Mouse (Mus musculus): ENCODE measurements around the gene Efna5. TPM values are rescaled to one million over a fixed set of nuclear protein-coding genes. Genes with fewer than 3 reads are reported as not detected.

The Efna5 gene
- polyA plus RNA-seq, 1 experiment = 4.1 TPM

DNA sequence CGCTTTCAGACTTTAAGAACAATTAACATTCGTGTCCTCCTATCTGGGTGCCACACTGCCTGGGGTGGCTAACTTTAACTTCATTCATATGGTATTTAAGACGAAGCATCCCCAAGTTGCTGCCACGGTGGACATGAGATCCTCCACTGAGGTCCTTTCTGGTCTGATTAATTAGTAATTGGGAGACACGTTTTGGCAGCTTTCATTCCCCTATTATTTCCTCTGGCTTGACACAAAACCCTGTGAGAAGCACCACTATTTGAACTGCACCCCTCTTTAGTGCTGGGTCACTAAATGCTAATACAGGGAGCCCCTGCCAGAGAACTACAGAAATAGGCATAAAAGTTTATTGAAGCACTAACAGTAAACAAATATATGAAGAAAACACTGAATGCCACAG is 9.9 kb downstream of the Efna5 start:
- Histone ChIP-seq H3K27me3 (ENCODE audit: control insufficient read depth, insufficient read depth, low read length) (no peaks in the 10 kb centered on the region), H3K4me1 (ENCODE audit: control insufficient read depth, insufficient read depth, low read length) (no peaks in the 10 kb centered on the region), H3K4me3 (replicated peaks; ENCODE audit: insufficient read depth, low read depth, low read length) (no peak overlapping the region), H3K27ac (ENCODE audit: insufficient read depth, low read length) (no peak overlapping the region)
- no peak for DNase-seq
- TF ChIP-seq POLR2A (IDR thresholded peaks at IDR 0.05; ENCODE audit: borderline replicate concordance, insufficient read depth, low read length) (no peak), CTCF (IDR thresholded peaks at IDR 0.05; ENCODE audit: borderline replicate concordance, insufficient read depth, low read depth, low read length) (no peak)
- WGBS = 45% methylated on average over 5 of the region's 5 CpGs

- WGBS = 75% methylated on average over 5 of the region's 5 CpGs
- H3K4me1 ChIP-seq (ENCODE audit: control insufficient read depth, insufficient read depth, low read length) = no peaks in the 10 kb centered on the region
- no peak overlapping the region for H3K27ac ChIP-seq (ENCODE audit: insufficient read depth, low read length)
These were observed 10.7 kb downstream of the Efna5 start for GRCm38 (mm10) chr17:62870446-62870845.

GRCm38 (mm10) chr17:62864966-62865365 is 16.2 kb downstream of the Efna5 start:
- no peak for TF ChIP-seq CTCF (IDR thresholded peaks at IDR 0.05; ENCODE audit: borderline replicate concordance, insufficient read depth, low read depth, low read length)
- no peak for TF ChIP-seq POLR2A (IDR thresholded peaks at IDR 0.05; ENCODE audit: borderline replicate concordance, insufficient read depth, low read length)
- H3K4me1 ChIP-seq (ENCODE audit: control insufficient read depth, insufficient read depth, low read length) = no peaks in the 10 kb centered on the region
- WGBS = 97% methylated on average over 8 of the region's 8 CpGs
- no peaks in the 10 kb centered on the region for H3K27me3 ChIP-seq (ENCODE audit: control insufficient read depth, insufficient read depth, low read length)
- DNase-seq = no peak
- H3K27ac ChIP-seq (ENCODE audit: insufficient read depth, low read length) = no peak overlapping the region
- no peak overlapping the region for H3K4me3 ChIP-seq (replicated peaks; ENCODE audit: insufficient read depth, low read depth, low read length)

More at GRCm38 (mm10) chr17:62870446-62870845, 10.7 kb downstream of the Efna5 start:
- no peak for DNase-seq
- Histone ChIP-seq H3K4me3 (replicated peaks; ENCODE audit: insufficient read depth, low read depth, low read length) (no peak overlapping the region), H3K27me3 (ENCODE audit: control insufficient read depth, insufficient read depth, low read length) (no peaks in the 10 kb centered on the region)
- TF ChIP-seq CTCF (IDR thresholded peaks at IDR 0.05; ENCODE audit: borderline replicate concordance, insufficient read depth, low read depth, low read length) (no peak), POLR2A (IDR thresholded peaks at IDR 0.05; ENCODE audit: borderline replicate concordance, insufficient read depth, low read length) (no peak)

DNA sequence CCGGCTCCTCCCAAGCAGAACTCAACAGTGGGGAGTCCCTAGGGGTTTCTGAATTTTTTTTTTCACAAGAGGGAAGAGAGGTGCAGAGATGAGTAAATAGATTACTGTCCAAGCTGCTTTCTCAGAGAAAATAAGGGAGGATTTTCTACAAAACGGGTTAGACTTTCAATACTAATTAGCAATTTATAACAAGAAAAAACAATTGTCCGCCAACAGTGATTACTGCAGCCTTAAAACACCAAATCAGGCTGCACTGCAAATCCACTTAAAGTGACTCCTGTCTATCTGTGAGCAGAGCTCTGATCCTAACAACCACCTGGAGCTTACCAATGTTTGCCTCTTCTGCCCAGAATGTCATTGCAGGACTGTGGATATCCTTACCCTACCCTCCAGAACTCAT is 18.1 kb downstream of the Efna5 start:
- no peaks in the 10 kb centered on the region for H3K4me1 ChIP-seq (ENCODE audit: control insufficient read depth, insufficient read depth, low read length)
- H3K27ac ChIP-seq (ENCODE audit: insufficient read depth, low read length) = no peak overlapping the region
- TF ChIP-seq POLR2A (IDR thresholded peaks at IDR 0.05; ENCODE audit: borderline replicate concordance, insufficient read depth, low read length) (no peak), CTCF (IDR thresholded peaks at IDR 0.05; ENCODE audit: borderline replicate concordance, insufficient read depth, low read depth, low read length) (no peak)
- WGBS = 52% methylated on average over 3 of the region's 3 CpGs
- H3K4me3 ChIP-seq (replicated peaks; ENCODE audit: insufficient read depth, low read depth, low read length) = no peak overlapping the region
- H3K27me3 ChIP-seq (ENCODE audit: control insufficient read depth, insufficient read depth, low read length) = no peaks in the 10 kb centered on the region
- no peak for DNase-seq

DNA sequence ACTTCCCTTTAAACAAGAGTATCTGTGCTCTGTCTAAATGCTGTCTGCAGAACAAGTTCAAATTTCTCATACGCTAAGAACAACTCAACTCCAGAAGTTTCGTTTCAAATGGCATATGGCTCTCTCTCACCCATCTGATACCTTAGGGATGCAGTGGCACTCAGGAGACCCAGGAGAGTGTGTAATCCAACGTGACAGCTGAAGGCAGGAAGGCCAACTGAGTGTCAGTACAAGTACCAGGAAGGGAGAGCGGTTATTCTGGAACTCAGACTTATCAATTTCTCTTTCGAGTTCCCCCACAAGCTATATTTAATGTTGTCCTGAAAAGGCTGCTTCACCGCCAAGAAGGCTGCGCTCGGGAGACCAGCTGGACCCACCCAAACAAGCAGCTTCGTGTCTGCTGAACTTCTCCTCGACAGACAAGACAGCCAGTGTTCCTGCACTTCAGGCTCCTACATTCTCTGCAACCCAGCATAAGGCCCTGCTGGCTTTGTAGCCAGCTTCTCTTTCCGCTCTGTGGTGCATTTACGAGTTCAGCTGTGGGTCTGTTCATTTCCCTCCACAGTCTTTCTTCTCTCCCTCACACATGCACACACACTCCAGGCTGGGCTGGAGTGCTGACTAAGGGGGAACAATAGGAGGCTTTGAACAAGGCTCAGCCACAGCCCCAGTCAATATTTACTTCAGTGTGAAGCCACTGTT is 18.7 kb downstream of the Efna5 start:
- Histone ChIP-seq H3K4me3 (replicated peaks; ENCODE audit: insufficient read depth, low read depth, low read length) (no peak overlapping the region), H3K27ac (ENCODE audit: insufficient read depth, low read length) (no peak overlapping the region; the same call in 1 of the 2 replicates), H3K4me1 (ENCODE audit: control insufficient read depth, insufficient read depth, low read length) (no peaks in the 10 kb centered on the region), H3K27me3 (ENCODE audit: control insufficient read depth, insufficient read depth, low read length) (no peaks in the 10 kb centered on the region)
- no peak for DNase-seq
- TF ChIP-seq CTCF (IDR thresholded peaks at IDR 0.05; ENCODE audit: borderline replicate concordance, insufficient read depth, low read depth, low read length) (no peak), POLR2A (IDR thresholded peaks at IDR 0.05; ENCODE audit: borderline replicate concordance, insufficient read depth, low read length) (no peak)
- 14% methylated on average over 12 of the region's 12 CpGs for WGBS

DNA sequence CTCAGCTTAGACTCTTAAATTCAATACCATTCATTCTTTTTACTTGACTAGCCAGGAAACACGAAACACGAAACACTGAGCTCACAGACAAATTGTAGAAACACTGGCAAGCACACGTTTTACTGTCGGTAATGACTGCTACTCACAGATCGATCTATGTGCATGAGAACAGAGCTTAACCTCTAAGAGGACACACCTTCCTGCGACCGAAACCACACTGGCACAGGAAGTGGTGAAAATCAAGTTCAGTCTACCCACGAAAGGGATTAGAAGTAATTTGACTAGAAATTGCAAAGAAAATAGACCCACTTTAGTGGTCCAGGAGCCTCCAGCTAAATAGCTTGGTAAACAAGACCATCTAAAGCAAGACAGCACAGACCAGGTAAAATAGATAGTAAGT is 23.8 kb downstream of the Efna5 start:
- no peaks in the 10 kb centered on the region for H3K4me1 ChIP-seq (ENCODE audit: control insufficient read depth, insufficient read depth, low read length)
- no peak for DNase-seq
- no peak for TF ChIP-seq POLR2A (IDR thresholded peaks at IDR 0.05; ENCODE audit: borderline replicate concordance, insufficient read depth, low read length)
- TF ChIP-seq CTCF (IDR thresholded peaks at IDR 0.05; ENCODE audit: borderline replicate concordance, insufficient read depth, low read depth, low read length) = no peak
- no peak overlapping the region for H3K27ac ChIP-seq (ENCODE audit: insufficient read depth, low read length)
- no peak overlapping the region for H3K4me3 ChIP-seq (replicated peaks; ENCODE audit: insufficient read depth, low read depth, low read length)
- H3K27me3 ChIP-seq (ENCODE audit: control insufficient read depth, insufficient read depth, low read length) = no peaks in the 10 kb centered on the region
- WGBS = 87% methylated on average over 8 of the region's 8 CpGs

DNA sequence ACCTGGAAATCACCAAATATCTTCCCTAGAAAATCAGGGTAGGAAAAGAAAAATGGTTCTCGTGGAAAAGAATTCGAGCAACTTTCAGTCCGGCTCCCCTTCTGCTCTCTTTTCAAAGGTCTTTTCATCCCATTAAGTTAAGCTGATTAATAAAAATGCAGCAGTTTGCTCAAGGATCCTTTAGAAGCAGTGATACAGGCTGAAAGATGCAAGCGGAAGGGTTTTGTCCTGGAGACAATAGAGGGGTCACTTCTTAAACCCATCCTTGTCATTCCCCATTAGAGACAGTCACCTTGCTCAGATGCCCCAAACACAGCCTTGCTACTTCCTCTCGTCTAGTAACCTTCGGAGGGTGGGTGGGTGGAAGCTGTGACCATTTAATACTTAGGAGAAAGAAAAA is 27.4 kb downstream of the Efna5 start:
- Histone ChIP-seq H3K4me3 (replicated peaks; ENCODE audit: insufficient read depth, low read depth, low read length) (no peak overlapping the region), H3K27ac (ENCODE audit: insufficient read depth, low read length) (no peak overlapping the region), H3K4me1 (ENCODE audit: control insufficient read depth, insufficient read depth, low read length) (no peaks in the 10 kb centered on the region), H3K27me3 (ENCODE audit: control insufficient read depth, insufficient read depth, low read length) (no peaks in the 10 kb centered on the region)
- DNase-seq = no peak
- TF ChIP-seq CTCF (IDR thresholded peaks at IDR 0.05; ENCODE audit: borderline replicate concordance, insufficient read depth, low read depth, low read length) = no peak
- no peak for TF ChIP-seq POLR2A (IDR thresholded peaks at IDR 0.05; ENCODE audit: borderline replicate concordance, insufficient read depth, low read length)
- 50% methylated on average over 6 of the region's 6 CpGs for WGBS

DNA sequence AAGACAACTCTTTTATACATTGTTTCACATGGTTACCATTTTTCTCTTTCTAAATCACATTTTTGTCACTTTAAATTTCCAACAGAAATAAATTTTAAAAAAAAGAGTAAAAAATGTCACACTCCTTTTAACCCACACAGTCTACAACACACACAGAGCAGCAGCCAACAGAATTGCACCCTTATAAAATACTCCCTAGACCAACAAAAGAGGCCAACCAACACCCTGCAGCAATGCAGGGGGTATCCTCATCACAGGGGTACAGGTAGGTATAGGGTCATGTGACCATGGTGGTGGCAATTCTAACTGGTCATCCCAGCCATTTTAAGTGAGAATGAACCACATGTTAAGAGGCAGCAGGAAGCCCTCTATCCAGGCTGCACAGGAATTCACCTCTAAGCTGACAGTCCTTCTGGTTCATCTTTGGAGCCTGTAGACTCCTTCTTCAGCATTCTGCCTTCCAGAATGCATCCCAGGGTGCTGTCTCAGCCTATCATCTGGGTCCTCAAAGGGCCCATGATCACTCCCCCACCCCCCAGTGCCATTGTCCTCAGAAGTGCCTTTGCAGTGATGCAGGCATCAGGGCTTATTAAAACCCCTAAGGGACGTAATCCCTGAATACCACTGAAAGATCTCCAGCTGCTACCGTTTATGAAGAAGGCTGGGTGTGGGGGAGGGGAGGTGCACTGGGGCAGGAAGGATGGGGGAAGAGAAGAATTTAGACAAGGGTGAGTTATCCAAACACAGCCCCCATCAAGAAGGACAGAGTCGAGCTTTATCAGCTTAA is 28.1 kb downstream of the Efna5 start:
- H3K4me3 ChIP-seq (replicated peaks; ENCODE audit: insufficient read depth, low read depth, low read length) = no peak overlapping the region
- H3K27ac ChIP-seq (ENCODE audit: insufficient read depth, low read length) = no peak overlapping the region
- no peaks in the 10 kb centered on the region for H3K27me3 ChIP-seq (ENCODE audit: control insufficient read depth, insufficient read depth, low read length)
- 18% methylated on average over 3 of the region's 3 CpGs for WGBS
- H3K4me1 ChIP-seq (ENCODE audit: control insufficient read depth, insufficient read depth, low read length) = no peaks in the 10 kb centered on the region
- DNase-seq = no peak
- no peak for TF ChIP-seq POLR2A (IDR thresholded peaks at IDR 0.05; ENCODE audit: borderline replicate concordance, insufficient read depth, low read length)
- no peak for TF ChIP-seq CTCF (IDR thresholded peaks at IDR 0.05; ENCODE audit: borderline replicate concordance, insufficient read depth, low read depth, low read length)

Measured in cerebellum, adult 2 months (tissue).